Mouse (Mus musculus): ENCODE data around the gene Esp15. TPM values are rescaled to one million over a fixed set of nuclear protein-coding genes. Genes with fewer than 3 reads are reported as not detected.

The Esp15 gene
- not detected in 2 replicates for polyA plus RNA-seq (2012; rRNA removed)

DNA sequence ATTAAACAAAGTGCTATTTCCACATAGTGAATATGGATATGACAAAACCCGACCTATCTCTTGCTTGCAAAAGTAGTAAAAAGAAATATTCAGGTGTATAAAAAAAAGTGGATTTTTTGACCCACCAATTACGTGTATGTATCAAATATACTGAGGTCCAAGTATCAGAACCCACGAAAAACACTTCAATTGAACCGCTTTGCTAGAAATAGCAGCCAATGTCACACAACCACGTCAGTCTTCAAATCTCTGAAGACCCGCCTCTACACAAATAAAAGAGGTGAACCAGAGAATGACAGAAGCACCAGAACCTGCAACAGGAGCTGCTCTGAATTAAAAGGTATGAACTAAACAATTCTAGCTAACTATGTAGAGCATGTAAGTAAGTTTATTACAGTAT lies at the start of gene Esp15:
Gene Esp15 (plus strand): TSS at position 301 of the 400 bp plus-strand sequence.

Other genes with a start within 250 kb of the Esp15 start
- gene Esp18, start 234.6 kb upstream of the Esp15 start, polyA plus RNA-seq (2012; rRNA removed) = not detected in 2 replicates
- gene Esp16, start 104.8 kb upstream of the Esp15 start, polyA plus RNA-seq (2012; rRNA removed) = not detected in 2 replicates

Data from central nervous system, embryonic 14 days (tissue).